Mouse (Mus musculus): ENCODE results near the gene Fdxr. TPM values are rescaled to one million over a fixed set of nuclear protein-coding genes. Genes with fewer than 3 reads are reported as not detected.

Gene Fdxr
- polyA plus RNA-seq, 1 experiment from 2014 or later, result 7.3 TPM

- H3K4me3 ChIP-seq (ENCODE audit: low read depth, low read length), result no peak overlapping the region
- WGBS (ENCODE audit: insufficient replicate concordance), result 76% methylated on average over 19 of the region's 19 CpGs
- TF ChIP-seq CTCF (IDR thresholded peaks at IDR 0.05; ENCODE audit: low read depth) (no peak), EP300 (IDR thresholded peaks at IDR 0.05; ENCODE audit: low read depth) (no peak)
These were observed 9.5 kb upstream of the Fdxr start for GRCm38 (mm10) chr11:115286201-115286993.

GRCm38 (mm10) chr11:115285282-115285681, 8.4 kb upstream of the Fdxr start:
- Histone ChIP-seq H3K4me1 (ENCODE audit: insufficient read depth) (peaks cover 5% of the 10 kb centered on the region; the same call in 1 of the 2 replicates), H3K27ac (ENCODE audit: low read depth) (peak overlapping the region; percentile 72), H3K36me3 (replicated peaks; ENCODE audit: insufficient read depth, low read length) (0 out of 2 replicates have a peak, but pooled peaks cover 6% of the 10 kb centered on the region), H3K4me3 (ENCODE audit: low read depth, low read length) (no peak overlapping the region), H3K9ac (replicated peaks) (no peak overlapping the region), H3K9me3 (ENCODE audit: low read length) (no peaks in the 10 kb centered on the region), H3K27me3 (ENCODE audit: insufficient read depth, low read length) (no peaks in the 10 kb centered on the region), H3K4me2 (ENCODE audit: low read depth, low read length) (0 out of 2 replicates have a peak overlapping the region, but pooled peaks have one; percentile 26)
- no peak for ATAC-seq
- TF ChIP-seq EP300 (IDR thresholded peaks at IDR 0.05; ENCODE audit: low read depth) (no peak), CTCF (IDR thresholded peaks at IDR 0.05; ENCODE audit: low read depth) (no peak)
- peak; percentile 13 for DNase-seq
- 18% methylated on average over 4 of the region's 4 CpGs for WGBS (ENCODE audit: insufficient replicate concordance)

More at GRCm38 (mm10) chr11:115286201-115286993, 9.5 kb upstream of the Fdxr start:
- 0 out of 2 replicates have a peak, but pooled peaks cover 6% of the 10 kb centered on the region for H3K36me3 ChIP-seq (replicated peaks; ENCODE audit: insufficient read depth, low read length)
- H3K27me3 ChIP-seq (ENCODE audit: insufficient read depth, low read length), result no peaks in the 10 kb centered on the region
- H3K4me2 ChIP-seq (ENCODE audit: low read depth, low read length), result no peak overlapping the region
- peaks cover 5% of the 10 kb centered on the region; the same call in 1 of the 2 replicates for H3K4me1 ChIP-seq (ENCODE audit: insufficient read depth)
- no peak overlapping the region for H3K27ac ChIP-seq (ENCODE audit: low read depth)
- H3K9me3 ChIP-seq (ENCODE audit: low read length), result no peaks in the 10 kb centered on the region
- H3K9ac ChIP-seq (replicated peaks), result no peak overlapping the region
- ATAC-seq, result no peak
- no peak for DNase-seq

GRCm38 (mm10) chr11:115283891-115284620, 7.2 kb upstream of the Fdxr start:
- DNase-seq (no peak), ATAC-seq (no peak)
- Histone ChIP-seq H3K4me1 (ENCODE audit: insufficient read depth) (peaks cover 2% of the 10 kb centered on the region; the same call in 1 of the 2 replicates), H3K36me3 (replicated peaks; ENCODE audit: insufficient read depth, low read length) (0 out of 2 replicates have a peak, but pooled peaks cover 6% of the 10 kb centered on the region), H3K4me3 (ENCODE audit: low read depth, low read length) (no peak overlapping the region), H3K27me3 (ENCODE audit: insufficient read depth, low read length) (no peaks in the 10 kb centered on the region), H3K9ac (replicated peaks) (no peak overlapping the region), H3K27ac (ENCODE audit: low read depth) (no peak overlapping the region), H3K9me3 (ENCODE audit: low read length) (no peaks in the 10 kb centered on the region), H3K4me2 (ENCODE audit: low read depth, low read length) (no peak overlapping the region)
- no peak for TF ChIP-seq EP300 (IDR thresholded peaks at IDR 0.05; ENCODE audit: low read depth)
- TF ChIP-seq CTCF (IDR thresholded peaks at IDR 0.05; ENCODE audit: low read depth), result no peak
- 84% methylated on average over 12 of the region's 12 CpGs for WGBS (ENCODE audit: insufficient replicate concordance)

GRCm38 (mm10) chr11:115283486-115283765, 6.6 kb upstream of the Fdxr start:
- ATAC-seq (no peak), DNase-seq (no peak)
- Histone ChIP-seq H3K4me3 (ENCODE audit: low read depth, low read length) (no peak overlapping the region), H3K9ac (replicated peaks) (no peak overlapping the region), H3K4me2 (ENCODE audit: low read depth, low read length) (no peak overlapping the region), H3K9me3 (ENCODE audit: low read length) (no peaks in the 10 kb centered on the region), H3K27ac (ENCODE audit: low read depth) (no peak overlapping the region), H3K4me1 (ENCODE audit: insufficient read depth) (peaks cover 2% of the 10 kb centered on the region; the same call in 1 of the 2 replicates), H3K36me3 (replicated peaks; ENCODE audit: insufficient read depth, low read length) (0 out of 2 replicates have a peak, but pooled peaks cover 6% of the 10 kb centered on the region), H3K27me3 (ENCODE audit: insufficient read depth, low read length) (no peaks in the 10 kb centered on the region)
- WGBS (ENCODE audit: insufficient replicate concordance), result 73% methylated on average over 9 of the region's 9 CpGs
- TF ChIP-seq CTCF (IDR thresholded peaks at IDR 0.05; ENCODE audit: low read depth), result no peak
- no peak for TF ChIP-seq EP300 (IDR thresholded peaks at IDR 0.05; ENCODE audit: low read depth)

- ATAC-seq, result no peak
- no peak overlapping the region for H3K9ac ChIP-seq (replicated peaks)
- 0 out of 2 replicates have a peak, but pooled peaks cover 6% of the 10 kb centered on the region for H3K36me3 ChIP-seq (replicated peaks; ENCODE audit: insufficient read depth, low read length)
- peaks cover 5% of the 10 kb centered on the region for H3K4me1 ChIP-seq (ENCODE audit: insufficient read depth)
- no peak for TF ChIP-seq CTCF (IDR thresholded peaks at IDR 0.05; ENCODE audit: low read depth)
- no peak for TF ChIP-seq EP300 (IDR thresholded peaks at IDR 0.05; ENCODE audit: low read depth)
- no peak overlapping the region for H3K4me2 ChIP-seq (ENCODE audit: low read depth, low read length)
- no peak overlapping the region for H3K27ac ChIP-seq (ENCODE audit: low read depth)
- H3K27me3 ChIP-seq (ENCODE audit: insufficient read depth, low read length), result no peaks in the 10 kb centered on the region
- no peak for DNase-seq
- H3K9me3 ChIP-seq (ENCODE audit: low read length), result no peaks in the 10 kb centered on the region
- 83% methylated on average over 8 of the region's 8 CpGs for WGBS (ENCODE audit: insufficient replicate concordance)
- no peak overlapping the region for H3K4me3 ChIP-seq (ENCODE audit: low read depth, low read length)
These were observed 6.1 kb upstream of the Fdxr start for GRCm38 (mm10) chr11:115282723-115283485.

All from liver, postnatal 0 days (tissue).